Mouse (Mus musculus) v-Abl transformed pro-B cells (cell line): ENCODE measurements around the gene A630089N07Rik.
"Not testable (repeated sequence)": the region's sequence is repeated elsewhere in the genome, so short reads cannot be mapped to it uniquely, and the experiment has no call there.

Experiments used
- in situ Hi-C, 2 experiments: fragments of 400-800 bp; cut with MboI; formaldehyde crosslinking; loops; one replicate each; pipeline ENCODE4 v1.15.1; 2025; ENCODE audit not compliant: unreplicated experiment in 2 of 2

A630089N07Rik gene

GRCm38 (mm10) chr16:98081889-98082818 lies at the start of gene A630089N07Rik:
TSS of gene A630089N07Rik (minus strand) at chr16:98082450.
- in situ Hi-C loops: not testable (repeated sequence)

- in situ Hi-C loops: no loop called here
Observed at GRCm38 (mm10) chr16:98107109-98107508, 24.9 kb upstream of the A630089N07Rik start.

GRCm38 (mm10) chr16:98081550-98081888 lies 731 bp downstream of the A630089N07Rik start:
- in situ Hi-C loops: not testable (repeated sequence)

- in situ Hi-C loops: not testable (repeated sequence)
Observed at GRCm38 (mm10) chr16:98081140-98081539, 1.1 kb downstream of the A630089N07Rik start.

GRCm38 (mm10) chr16:98079382-98079781 lies 2.9 kb downstream of the A630089N07Rik start:
- in situ Hi-C loops: not testable (repeated sequence)

GRCm38 (mm10) chr16:98041676-98042075 lies 40.6 kb downstream of the A630089N07Rik start:
- in situ Hi-C loops: no loop called here

GRCm38 (mm10) chr16:98034971-98035370 lies 47.3 kb downstream of the A630089N07Rik start:
- in situ Hi-C loops: not testable (repeated sequence)

GRCm38 (mm10) chr16:98026186-98026585 lies 56.1 kb downstream of the A630089N07Rik start:
- in situ Hi-C loops: not testable (repeated sequence)

GRCm38 (mm10) chr16:98022657-98023345 lies 59.4 kb downstream of the A630089N07Rik start:
- in situ Hi-C loops: no loop called here

- in situ Hi-C loops: no loop called here
Observed at GRCm38 (mm10) chr16:98022081-98022480, 60.2 kb downstream of the A630089N07Rik start.

GRCm38 (mm10) chr16:97997383-97997731 lies 84.9 kb downstream of the A630089N07Rik start:
- in situ Hi-C loops: loop anchor here in 1 of 2 experiments (5.0 kb wide), 1 partner anchor 35 kb away; the partner anchor contains the start of genes C2cd2 and Zbtb21

- in situ Hi-C loops: loop anchor here in 1 of 2 experiments (5.0 kb wide), 1 partner anchor 34 kb away; the partner anchor contains the start of genes C2cd2 and Zbtb21
Observed at GRCm38 (mm10) chr16:97996616-97997382, 85.5 kb downstream of the A630089N07Rik start, which contains the start of gene B230307C23Rik. TSS of gene B230307C23Rik (plus strand) at chr16:97997315.

GRCm38 (mm10) chr16:97995849-97996615 lies 86.2 kb downstream of the A630089N07Rik start:
- in situ Hi-C loops: loop anchor here in 1 of 2 experiments (5.0 kb wide), 1 partner anchor 34 kb away; the partner anchor contains the start of genes C2cd2 and Zbtb21

GRCm38 (mm10) chr16:97992477-97992876 lies 89.8 kb downstream of the A630089N07Rik start:
- in situ Hi-C loops: not testable (repeated sequence)

GRCm38 (mm10) chr16:97991517-97991916 lies 90.7 kb downstream of the A630089N07Rik start:
- in situ Hi-C loops: no loop called here

GRCm38 (mm10) chr16:97984589-97984988 lies 97.7 kb downstream of the A630089N07Rik start:
- in situ Hi-C loops: no loop called here

GRCm38 (mm10) chr16:97981362-97981761 lies 100.9 kb downstream of the A630089N07Rik start:
- in situ Hi-C loops: no loop called here

- in situ Hi-C loops: no loop called here
Observed at GRCm38 (mm10) chr16:97977722-97978121, 104.5 kb downstream of the A630089N07Rik start.

- in situ Hi-C loops: no loop called here
Observed at GRCm38 (mm10) chr16:97977277-97977676, 105.0 kb downstream of the A630089N07Rik start.
